Mouse (Mus musculus): Measurements from ENCODE around the gene Igdcc4. TPM values are rescaled to one million over a fixed set of nuclear protein-coding genes. Genes with fewer than 3 reads are reported as not detected.
A peak's percentile ranks its signal among the peaks of the same experiment; 100 is the strongest.

Gene Igdcc4
- total RNA-seq (2012; rRNA removed): 8.8 and 17.9 TPM in 2 replicates

- H3K4me1 ChIP-seq (ENCODE audit: control insufficient read depth in 2 of 2, insufficient read depth in 2 of 2, low read length in 2 of 2, poor library complexity in 1 of 2): peaks cover 9 to 17% of the 10 kb centered on the region in 2 experiments; a peak in 3 of 4 replicates
- H3K4me3 ChIP-seq (ENCODE audit: insufficient read depth in 1 of 2, low read depth in 1 of 2, low read length in 2 of 2, poor library complexity in 1 of 2, severe bottlenecking in 1 of 2): peak within 1 kb of the TSS; percentile 63 to 65
- in situ Hi-C loops (cut with MboI; ENCODE audit: low sequenced_read_pairs in 2 of 2, unreplicated experiment in 2 of 2): no loop called here
- H3K9me3 ChIP-seq (ENCODE audit: control insufficient read depth, insufficient read depth, low read depth, low read length): no peaks in the 10 kb centered on the region
- H3K27ac ChIP-seq (ENCODE audit: insufficient read depth, low read depth, low read length, poor library complexity, severe bottlenecking): peak within 1 kb of the TSS; percentile 50; the same call in 1 of the 2 replicates
- DNase-seq (ENCODE audit: low read depth, low spot score): no peak
- TF ChIP-seq ZC3H11A (IDR thresholded peaks at IDR 0.05; ENCODE audit: borderline replicate concordance, low read depth, low read length): no peak
- TF ChIP-seq ZNF384 (IDR thresholded peaks at IDR 0.05; ENCODE audit: low read depth, low read length): no peak
- no peak for TF ChIP-seq CHD2 (IDR thresholded peaks at IDR 0.05; ENCODE audit: low read depth, low read length)
- TF ChIP-seq MAFK (IDR thresholded peaks at IDR 0.05; ENCODE audit: insufficient read depth, low read depth, low read length): no peak
- no peak for TF ChIP-seq HCFC1 (IDR thresholded peaks at IDR 0.05; ENCODE audit: borderline replicate concordance, insufficient read depth, low read length)
- no peaks in the 10 kb centered on the region for H3K36me3 ChIP-seq (ENCODE audit: control insufficient read depth, insufficient read depth, low read length, poor library complexity, severe bottlenecking)
- H3K9ac ChIP-seq (ENCODE audit: insufficient read depth, low read depth, low read length, poor library complexity, severe bottlenecking): peak within 1 kb of the TSS; percentile 69
These were observed at the start of gene Igdcc4 for GRCm38 (mm10) chr9:65100991-65101685. Igdcc4 (plus strand) TSS chr9:65101486.

GRCm38 (mm10) chr9:65064251-65064650 lies 37.0 kb upstream of the Igdcc4 start:
- in situ Hi-C loops (cut with MboI; ENCODE audit: low sequenced_read_pairs in 2 of 2, unreplicated experiment in 2 of 2): no loop called here
- H3K9me3 ChIP-seq (ENCODE audit: control insufficient read depth, insufficient read depth, low read depth, low read length): no peaks in the 10 kb centered on the region
- H3K36me3 ChIP-seq (ENCODE audit: control insufficient read depth, insufficient read depth, low read length, poor library complexity, severe bottlenecking): peaks cover 12% of the 10 kb centered on the region; the same call in 1 of the 2 replicates
- H3K27ac ChIP-seq (ENCODE audit: insufficient read depth, low read depth, low read length, poor library complexity, severe bottlenecking): no peak overlapping the region
- H3K4me3 ChIP-seq (ENCODE audit: insufficient read depth in 1 of 2, low read depth in 1 of 2, low read length in 2 of 2, poor library complexity in 1 of 2, severe bottlenecking in 1 of 2): no peak overlapping the region
- DNase-seq (ENCODE audit: low read depth, low spot score): no peak
- TF ChIP-seq HCFC1 (IDR thresholded peaks at IDR 0.05; ENCODE audit: borderline replicate concordance, insufficient read depth, low read length): no peak
- no peak for TF ChIP-seq ZC3H11A (IDR thresholded peaks at IDR 0.05; ENCODE audit: borderline replicate concordance, low read depth, low read length)
- TF ChIP-seq ZNF384 (IDR thresholded peaks at IDR 0.05; ENCODE audit: low read depth, low read length): no peak
- no peak for TF ChIP-seq CHD2 (IDR thresholded peaks at IDR 0.05; ENCODE audit: low read depth, low read length)
- TF ChIP-seq MAFK (IDR thresholded peaks at IDR 0.05; ENCODE audit: insufficient read depth, low read depth, low read length): no peak
- no peaks in the 10 kb centered on the region for H3K4me1 ChIP-seq (ENCODE audit: control insufficient read depth in 2 of 2, insufficient read depth in 2 of 2, low read length in 2 of 2, poor library complexity in 1 of 2)
- H3K9ac ChIP-seq (ENCODE audit: insufficient read depth, low read depth, low read length, poor library complexity, severe bottlenecking): no peak overlapping the region

- no peak for TF ChIP-seq MAFK (IDR thresholded peaks at IDR 0.05; ENCODE audit: insufficient read depth, low read depth, low read length)
- TF ChIP-seq CHD2 (IDR thresholded peaks at IDR 0.05; ENCODE audit: low read depth, low read length): no peak
- no peak for TF ChIP-seq ZC3H11A (IDR thresholded peaks at IDR 0.05; ENCODE audit: borderline replicate concordance, low read depth, low read length)
- no peak for TF ChIP-seq HCFC1 (IDR thresholded peaks at IDR 0.05; ENCODE audit: borderline replicate concordance, insufficient read depth, low read length)
- no peak for TF ChIP-seq ZNF384 (IDR thresholded peaks at IDR 0.05; ENCODE audit: low read depth, low read length)
- Histone ChIP-seq H3K27ac (ENCODE audit: insufficient read depth, low read depth, low read length, poor library complexity, severe bottlenecking) (no peak overlapping the region), H3K36me3 (ENCODE audit: control insufficient read depth, insufficient read depth, low read length, poor library complexity, severe bottlenecking) (peaks cover 9% of the 10 kb centered on the region; the same call in 1 of the 2 replicates), H3K9me3 (ENCODE audit: control insufficient read depth, insufficient read depth, low read depth, low read length) (no peaks in the 10 kb centered on the region), H3K4me3 (ENCODE audit: insufficient read depth in 1 of 2, low read depth in 1 of 2, low read length in 2 of 2, poor library complexity in 1 of 2, severe bottlenecking in 1 of 2) (no peak overlapping the region), H3K9ac (ENCODE audit: insufficient read depth, low read depth, low read length, poor library complexity, severe bottlenecking) (no peak overlapping the region), H3K4me1 (ENCODE audit: control insufficient read depth in 2 of 2, insufficient read depth in 2 of 2, low read length in 2 of 2, poor library complexity in 1 of 2) (no peaks in the 10 kb centered on the region)
- DNase-seq (ENCODE audit: low read depth, low spot score): no peak
- in situ Hi-C loops (cut with MboI; ENCODE audit: low sequenced_read_pairs in 2 of 2, unreplicated experiment in 2 of 2): no loop called here
These were observed 30.7 kb upstream of the Igdcc4 start for GRCm38 (mm10) chr9:65070587-65070986.

GRCm38 (mm10) chr9:65073555-65073954 lies 27.7 kb upstream of the Igdcc4 start:
- H3K4me1 ChIP-seq (ENCODE audit: control insufficient read depth in 2 of 2, insufficient read depth in 2 of 2, low read length in 2 of 2, poor library complexity in 1 of 2): no peaks in the 10 kb centered on the region
- H3K36me3 ChIP-seq (ENCODE audit: control insufficient read depth, insufficient read depth, low read length, poor library complexity, severe bottlenecking): peaks cover 9% of the 10 kb centered on the region; the same call in 1 of the 2 replicates
- TF ChIP-seq ZC3H11A (IDR thresholded peaks at IDR 0.05; ENCODE audit: borderline replicate concordance, low read depth, low read length) (no peak), MAFK (IDR thresholded peaks at IDR 0.05; ENCODE audit: insufficient read depth, low read depth, low read length) (no peak), ZNF384 (IDR thresholded peaks at IDR 0.05; ENCODE audit: low read depth, low read length) (no peak), CHD2 (IDR thresholded peaks at IDR 0.05; ENCODE audit: low read depth, low read length) (no peak), HCFC1 (IDR thresholded peaks at IDR 0.05; ENCODE audit: borderline replicate concordance, insufficient read depth, low read length) (no peak)
- H3K9me3 ChIP-seq (ENCODE audit: control insufficient read depth, insufficient read depth, low read depth, low read length): no peaks in the 10 kb centered on the region
- no peak for DNase-seq (ENCODE audit: low read depth, low spot score)
- in situ Hi-C loops (cut with MboI; ENCODE audit: low sequenced_read_pairs in 2 of 2, unreplicated experiment in 2 of 2): no loop called here
- H3K9ac ChIP-seq (ENCODE audit: insufficient read depth, low read depth, low read length, poor library complexity, severe bottlenecking): no peak overlapping the region
- H3K27ac ChIP-seq (ENCODE audit: insufficient read depth, low read depth, low read length, poor library complexity, severe bottlenecking): no peak overlapping the region
- H3K4me3 ChIP-seq (ENCODE audit: insufficient read depth in 1 of 2, low read depth in 1 of 2, low read length in 2 of 2, poor library complexity in 1 of 2, severe bottlenecking in 1 of 2): no peak overlapping the region
